Mouse (Mus musculus) liver, postnatal 0 days (tissue): Measurements from ENCODE around the gene Nlrc4.

ENCODE experiments used
- CTCF ChIP-seq: sonication (generic); IDR thresholded peaks from 2 replicates; pipeline ENCODE4 v1.5.1; 2016; ENCODE audit warnings: antibody characterized with exemption, low read depth
- EP300 ChIP-seq: IDR thresholded peaks from 2 replicates; pipeline ENCODE4 v1.6.1; 2016; ENCODE audit warnings: antibody characterized with exemption, low read depth, mild to moderate bottlenecking

- TF ChIP-seq CTCF = no peak
- no peak for TF ChIP-seq EP300
Measured at GRCm38 (mm10) chr17:74491565-74491964, 32.6 kb upstream of the Nlrc4 start.
